Mouse (Mus musculus): Measurements from ENCODE around the gene Tmem59. TPM values are rescaled to one million over a fixed set of nuclear protein-coding genes. Genes with fewer than 3 reads are reported as not detected.

The Tmem59 gene
- polyA plus RNA-seq, 2 experiments = 235 to 441 TPM

- WGBS = 74% methylated on average over 8 of the region's 8 CpGs
- no peak for TF ChIP-seq POLR2A (IDR thresholded peaks at IDR 0.05; ENCODE audit: borderline replicate concordance, extremely low read depth, insufficient read depth, insufficient read length)
Observed at GRCm38 (mm10) chr4:107152571-107152970, 25.6 kb upstream of the Tmem59 start.

GRCm38 (mm10) chr4:107156983-107157401 lies 21.2 kb upstream of the Tmem59 start:
- Histone ChIP-seq H3K36me3 (ENCODE audit: control insufficient read depth, insufficient read depth, low read length) (peaks cover 33% of the 10 kb centered on the region), H3K9ac (ENCODE audit: low read depth, low read length, severe bottlenecking) (no peak overlapping the region)
- no peak for TF ChIP-seq POLR2A (IDR thresholded peaks at IDR 0.05; ENCODE audit: borderline replicate concordance, extremely low read depth, insufficient read depth, insufficient read length)

More at GRCm38 (mm10) chr4:107152571-107152970, 25.6 kb upstream of the Tmem59 start:
- ATAC-seq (ENCODE audit: low FRiP score, low read depth) = no peak
- Histone ChIP-seq H3K4me2 (replicated peaks; ENCODE audit: low read depth, low read length, severe bottlenecking) (no peak overlapping the region), H3K9me3 (ENCODE audit: control insufficient read depth, low read length) (no peaks in the 10 kb centered on the region), H3K4me3 (replicated peaks; ENCODE audit: low read length) (no peak overlapping the region), H3K9ac (ENCODE audit: low read depth, low read length, severe bottlenecking) (no peak overlapping the region), H3K36me3 (ENCODE audit: control insufficient read depth, insufficient read depth, low read length) (peaks cover 16% of the 10 kb centered on the region), H3K27me3 (ENCODE audit: control insufficient read depth, insufficient read depth, low read length) (no peaks in the 10 kb centered on the region), H3K4me1 (ENCODE audit: control insufficient read depth, insufficient read depth, low read length) (no peaks in the 10 kb centered on the region), H3K27ac (replicated peaks; ENCODE audit: low read depth, low read length) (no peak overlapping the region)
- DNase-seq (ENCODE audit: low spot score) = no peak

GRCm38 (mm10) chr4:107159166-107159773 lies 18.9 kb upstream of the Tmem59 start:
- H3K4me2 ChIP-seq (replicated peaks; ENCODE audit: low read depth, low read length, severe bottlenecking) = no peak overlapping the region
- no peak for TF ChIP-seq POLR2A (IDR thresholded peaks at IDR 0.05; ENCODE audit: borderline replicate concordance, extremely low read depth, insufficient read depth, insufficient read length)
- H3K9ac ChIP-seq (ENCODE audit: low read depth, low read length, severe bottlenecking) = no peak overlapping the region
- WGBS = 88% methylated on average over 11 of the region's 11 CpGs
- DNase-seq (ENCODE audit: low spot score) = no peak
- no peak overlapping the region for H3K4me3 ChIP-seq (replicated peaks; ENCODE audit: low read length)
- no peak for ATAC-seq (ENCODE audit: low FRiP score, low read depth)
- H3K27ac ChIP-seq (replicated peaks; ENCODE audit: low read depth, low read length) = no peak overlapping the region
- H3K27me3 ChIP-seq (ENCODE audit: control insufficient read depth, insufficient read depth, low read length) = no peaks in the 10 kb centered on the region
- H3K9me3 ChIP-seq (ENCODE audit: control insufficient read depth, low read length) = no peaks in the 10 kb centered on the region
- H3K4me1 ChIP-seq (ENCODE audit: control insufficient read depth, insufficient read depth, low read length) = no peaks in the 10 kb centered on the region
- peaks cover 30% of the 10 kb centered on the region for H3K36me3 ChIP-seq (ENCODE audit: control insufficient read depth, insufficient read depth, low read length)

More at GRCm38 (mm10) chr4:107156983-107157401, 21.2 kb upstream of the Tmem59 start:
- WGBS = 59% methylated on average over 4 of the region's 4 CpGs
- H3K4me1 ChIP-seq (ENCODE audit: control insufficient read depth, insufficient read depth, low read length) = no peaks in the 10 kb centered on the region
- DNase-seq (ENCODE audit: low spot score) = no peak
- no peak for ATAC-seq (ENCODE audit: low FRiP score, low read depth)
- H3K9me3 ChIP-seq (ENCODE audit: control insufficient read depth, low read length) = no peaks in the 10 kb centered on the region
- H3K27ac ChIP-seq (replicated peaks; ENCODE audit: low read depth, low read length) = no peak overlapping the region
- H3K4me3 ChIP-seq (replicated peaks; ENCODE audit: low read length) = no peak overlapping the region
- H3K4me2 ChIP-seq (replicated peaks; ENCODE audit: low read depth, low read length, severe bottlenecking) = no peak overlapping the region
- H3K27me3 ChIP-seq (ENCODE audit: control insufficient read depth, insufficient read depth, low read length) = no peaks in the 10 kb centered on the region

GRCm38 (mm10) chr4:107160181-107160580 lies 18.0 kb upstream of the Tmem59 start:
- H3K27me3 ChIP-seq (ENCODE audit: control insufficient read depth, insufficient read depth, low read length) = no peaks in the 10 kb centered on the region
- peaks cover 36% of the 10 kb centered on the region for H3K36me3 ChIP-seq (ENCODE audit: control insufficient read depth, insufficient read depth, low read length)
- no peak overlapping the region for H3K9ac ChIP-seq (ENCODE audit: low read depth, low read length, severe bottlenecking)
- no peak for TF ChIP-seq POLR2A (IDR thresholded peaks at IDR 0.05; ENCODE audit: borderline replicate concordance, extremely low read depth, insufficient read depth, insufficient read length)
- no peak overlapping the region for H3K4me3 ChIP-seq (replicated peaks; ENCODE audit: low read length)
- no peak for ATAC-seq (ENCODE audit: low FRiP score, low read depth)
- WGBS = 91% methylated on average over 8 of the region's 8 CpGs
- H3K4me1 ChIP-seq (ENCODE audit: control insufficient read depth, insufficient read depth, low read length) = no peaks in the 10 kb centered on the region
- DNase-seq (ENCODE audit: low spot score) = no peak
- H3K4me2 ChIP-seq (replicated peaks; ENCODE audit: low read depth, low read length, severe bottlenecking) = no peak overlapping the region
- no peak overlapping the region for H3K27ac ChIP-seq (replicated peaks; ENCODE audit: low read depth, low read length)
- H3K9me3 ChIP-seq (ENCODE audit: control insufficient read depth, low read length) = no peaks in the 10 kb centered on the region

GRCm38 (mm10) chr4:107163341-107163740 lies 14.9 kb upstream of the Tmem59 start:
- H3K4me2 ChIP-seq (replicated peaks; ENCODE audit: low read depth, low read length, severe bottlenecking) = no peak overlapping the region
- H3K27ac ChIP-seq (replicated peaks; ENCODE audit: low read depth, low read length) = no peak overlapping the region
- H3K27me3 ChIP-seq (ENCODE audit: control insufficient read depth, insufficient read depth, low read length) = no peaks in the 10 kb centered on the region
- no peak overlapping the region for H3K4me3 ChIP-seq (replicated peaks; ENCODE audit: low read length)
- H3K4me1 ChIP-seq (ENCODE audit: control insufficient read depth, insufficient read depth, low read length) = no peaks in the 10 kb centered on the region
- H3K36me3 ChIP-seq (ENCODE audit: control insufficient read depth, insufficient read depth, low read length) = peaks cover 33% of the 10 kb centered on the region
- DNase-seq (ENCODE audit: low spot score) (no peak), ATAC-seq (ENCODE audit: low FRiP score, low read depth) (no peak)
- WGBS = 84% methylated on average over 10 of the region's 10 CpGs
- TF ChIP-seq POLR2A (IDR thresholded peaks at IDR 0.05; ENCODE audit: borderline replicate concordance, extremely low read depth, insufficient read depth, insufficient read length) = no peak
- H3K9me3 ChIP-seq (ENCODE audit: control insufficient read depth, low read length) = no peaks in the 10 kb centered on the region
- no peak overlapping the region for H3K9ac ChIP-seq (ENCODE audit: low read depth, low read length, severe bottlenecking)
